Mouse (Mus musculus): ENCODE data around the gene Padi4. TPM values are rescaled to one million over a fixed set of nuclear protein-coding genes. Genes with fewer than 3 reads are reported as not detected.

Gene Padi4
- polyA plus RNA-seq (2012; fragmentation: generic; extraction: Trizol): 1.4 TPM

GRCm38 (mm10) chr4:140774025-140774800, at the start of gene Padi4:
TSS of gene Padi4 (minus strand) at chr4:140774236.
- H3K27me3 ChIP-seq (ENCODE audit: control insufficient read depth, insufficient read depth, insufficient read length): no peaks in the 10 kb centered on the region
- TF ChIP-seq TCF12 (IDR thresholded peaks at IDR 0.05; ENCODE audit: insufficient read depth, poor library complexity, severe bottlenecking) (no peak), CEBPB (IDR thresholded peaks at IDR 0.05; ENCODE audit: insufficient read depth, poor library complexity, severe bottlenecking) (no peak), TCF3 (IDR thresholded peaks at IDR 0.05; ENCODE audit: insufficient read length, low read depth) (no peak), E2F4 (IDR thresholded peaks at IDR 0.05; ENCODE audit: insufficient read depth) (no peak), USF1 (IDR thresholded peaks at IDR 0.05; ENCODE audit: low read depth) (no peak), POLR2AphosphoS2 (IDR thresholded peaks at IDR 0.05; ENCODE audit: insufficient read length, low read depth) (no peak), MYOD1 (IDR thresholded peaks at IDR 0.05; ENCODE audit: control insufficient read depth in 1 of 3, insufficient read length in 2 of 3, low read depth in 2 of 3) (no peak), MYOG (IDR thresholded peaks at IDR 0.05; ENCODE audit: control insufficient read depth in 1 of 3, insufficient read depth in 1 of 3, insufficient read length in 2 of 3, low read depth in 2 of 3) (no peak), REST (IDR thresholded peaks at IDR 0.05; ENCODE audit: insufficient read depth, insufficient read length) (no peak), MAX (IDR thresholded peaks at IDR 0.05; ENCODE audit: low read depth) (no peak), POLR2A (IDR thresholded peaks at IDR 0.05; ENCODE audit: insufficient read length, low read depth) (no peak), SRF (IDR thresholded peaks at IDR 0.05; ENCODE audit: control insufficient read depth, insufficient read length, low read depth) (no peak)
- H3K4me2 ChIP-seq (ENCODE audit: low read depth): no peak within 1 kb of the TSS
- H3K79me2 ChIP-seq (ENCODE audit: control insufficient read depth, insufficient read depth): no peaks in the 10 kb centered on the region
- H3K36me3 ChIP-seq (ENCODE audit: control insufficient read depth, insufficient read depth): no peaks in the 10 kb centered on the region
- H3K4me3 ChIP-seq: no peak within 1 kb of the TSS
- no peak within 1 kb of the TSS for H3ac ChIP-seq (ENCODE audit: control insufficient read depth, insufficient read length)

DNA sequence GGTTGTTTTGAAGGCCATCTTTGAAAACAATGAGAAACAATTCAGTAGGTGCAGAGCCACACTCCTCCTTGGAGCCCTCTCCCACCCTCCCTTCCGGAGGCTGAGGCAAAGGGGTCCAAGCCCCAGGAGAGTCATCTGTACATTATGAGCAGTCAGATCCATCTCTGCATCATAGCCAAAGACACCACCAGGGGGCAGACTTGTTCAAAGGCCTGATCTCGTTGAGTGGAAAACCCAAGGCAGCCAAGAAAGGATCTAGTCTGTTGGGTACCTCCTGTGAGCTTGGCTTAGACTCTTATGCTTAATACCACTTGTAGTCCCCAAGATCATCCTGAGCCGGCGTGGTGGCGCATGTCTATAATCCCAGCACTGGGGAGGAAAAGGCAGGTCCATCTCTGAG, 48.0 kb upstream of the Padi4 start:
- H3K27me3 ChIP-seq (ENCODE audit: control insufficient read depth, insufficient read depth, insufficient read length): peaks cover 6% of the 10 kb centered on the region
- TF ChIP-seq SRF (IDR thresholded peaks at IDR 0.05; ENCODE audit: control insufficient read depth, insufficient read length, low read depth) (no peak), USF1 (IDR thresholded peaks at IDR 0.05; ENCODE audit: low read depth) (no peak), POLR2A (IDR thresholded peaks at IDR 0.05; ENCODE audit: insufficient read length, low read depth) (no peak), MYOD1 (IDR thresholded peaks at IDR 0.05; ENCODE audit: control insufficient read depth in 1 of 3, insufficient read length in 2 of 3, low read depth in 2 of 3) (no peak), TCF3 (IDR thresholded peaks at IDR 0.05; ENCODE audit: insufficient read length, low read depth) (no peak), MAX (IDR thresholded peaks at IDR 0.05; ENCODE audit: low read depth) (no peak), CEBPB (IDR thresholded peaks at IDR 0.05; ENCODE audit: insufficient read depth, poor library complexity, severe bottlenecking) (no peak)
- H3K36me3 ChIP-seq (ENCODE audit: control insufficient read depth, insufficient read depth): no peaks in the 10 kb centered on the region
- H3K4me3 ChIP-seq: no peak overlapping the region
- H3K4me2 ChIP-seq (ENCODE audit: low read depth): no peak overlapping the region
- H3ac ChIP-seq (ENCODE audit: control insufficient read depth, insufficient read length): no peak overlapping the region
- H3K79me2 ChIP-seq (ENCODE audit: control insufficient read depth, insufficient read depth): no peaks in the 10 kb centered on the region

- H3K36me3 ChIP-seq (ENCODE audit: control insufficient read depth, insufficient read depth): no peaks in the 10 kb centered on the region
- no peaks in the 10 kb centered on the region for H3K27me3 ChIP-seq (ENCODE audit: control insufficient read depth, insufficient read depth, insufficient read length)
- no peak overlapping the region for H3K4me2 ChIP-seq (ENCODE audit: low read depth)
- H3K4me3 ChIP-seq: no peak overlapping the region
- no peak overlapping the region for H3ac ChIP-seq (ENCODE audit: control insufficient read depth, insufficient read length)
- H3K79me2 ChIP-seq (ENCODE audit: control insufficient read depth, insufficient read depth): no peaks in the 10 kb centered on the region
- TF ChIP-seq POLR2A (IDR thresholded peaks at IDR 0.05; ENCODE audit: insufficient read length, low read depth): no peak
- no peak for TF ChIP-seq MAX (IDR thresholded peaks at IDR 0.05; ENCODE audit: low read depth)
- TF ChIP-seq MYOG (IDR thresholded peaks at IDR 0.05; ENCODE audit: control insufficient read depth in 1 of 3, insufficient read depth in 1 of 3, insufficient read length in 2 of 3, low read depth in 2 of 3): no peak
- TF ChIP-seq POLR2AphosphoS2 (IDR thresholded peaks at IDR 0.05; ENCODE audit: insufficient read length, low read depth): no peak
- TF ChIP-seq MYOD1 (IDR thresholded peaks at IDR 0.05; ENCODE audit: control insufficient read depth in 1 of 3, insufficient read length in 2 of 3, low read depth in 2 of 3): no peak
- TF ChIP-seq REST (IDR thresholded peaks at IDR 0.05; ENCODE audit: insufficient read depth, insufficient read length): no peak
- no peak for TF ChIP-seq CEBPB (IDR thresholded peaks at IDR 0.05; ENCODE audit: insufficient read depth, poor library complexity, severe bottlenecking)
- no peak for TF ChIP-seq TCF3 (IDR thresholded peaks at IDR 0.05; ENCODE audit: insufficient read length, low read depth)
- TF ChIP-seq SRF (IDR thresholded peaks at IDR 0.05; ENCODE audit: control insufficient read depth, insufficient read length, low read depth): no peak
- no peak for TF ChIP-seq USF1 (IDR thresholded peaks at IDR 0.05; ENCODE audit: low read depth)
- no peak for TF ChIP-seq TCF12 (IDR thresholded peaks at IDR 0.05; ENCODE audit: insufficient read depth, poor library complexity, severe bottlenecking)
- no peak for TF ChIP-seq E2F4 (IDR thresholded peaks at IDR 0.05; ENCODE audit: insufficient read depth)
These were observed 43.4 kb upstream of the Padi4 start for GRCm38 (mm10) chr4:140817413-140817812.

GRCm38 (mm10) chr4:140815996-140816917, 42.2 kb upstream of the Padi4 start:
- H3K4me3 ChIP-seq: no peak overlapping the region
- H3K79me2 ChIP-seq (ENCODE audit: control insufficient read depth, insufficient read depth): no peaks in the 10 kb centered on the region
- no peak for TF ChIP-seq MAX (IDR thresholded peaks at IDR 0.05; ENCODE audit: low read depth)
- no peak for TF ChIP-seq POLR2AphosphoS2 (IDR thresholded peaks at IDR 0.05; ENCODE audit: insufficient read length, low read depth)
- no peak for TF ChIP-seq TCF3 (IDR thresholded peaks at IDR 0.05; ENCODE audit: insufficient read length, low read depth)
- no peak for TF ChIP-seq REST (IDR thresholded peaks at IDR 0.05; ENCODE audit: insufficient read depth, insufficient read length)
- no peak for TF ChIP-seq E2F4 (IDR thresholded peaks at IDR 0.05; ENCODE audit: insufficient read depth)
- TF ChIP-seq MYOD1 (IDR thresholded peaks at IDR 0.05; ENCODE audit: control insufficient read depth in 1 of 3, insufficient read length in 2 of 3, low read depth in 2 of 3): no peak
- TF ChIP-seq TCF12 (IDR thresholded peaks at IDR 0.05; ENCODE audit: insufficient read depth, poor library complexity, severe bottlenecking): no peak
- TF ChIP-seq POLR2A (IDR thresholded peaks at IDR 0.05; ENCODE audit: insufficient read length, low read depth): no peak
- TF ChIP-seq MYOG (IDR thresholded peaks at IDR 0.05; ENCODE audit: control insufficient read depth in 1 of 3, insufficient read depth in 1 of 3, insufficient read length in 2 of 3, low read depth in 2 of 3): no peak
- TF ChIP-seq USF1 (IDR thresholded peaks at IDR 0.05; ENCODE audit: low read depth): no peak
- TF ChIP-seq SRF (IDR thresholded peaks at IDR 0.05; ENCODE audit: control insufficient read depth, insufficient read length, low read depth): no peak
- no peak overlapping the region for H3ac ChIP-seq (ENCODE audit: control insufficient read depth, insufficient read length)
- peak overlapping the region; percentile 34 for H3K4me2 ChIP-seq (ENCODE audit: low read depth)
- H3K27me3 ChIP-seq (ENCODE audit: control insufficient read depth, insufficient read depth, insufficient read length): no peaks in the 10 kb centered on the region
- no peaks in the 10 kb centered on the region for H3K36me3 ChIP-seq (ENCODE audit: control insufficient read depth, insufficient read depth)

Measured in myocyte (in vitro differentiated cells).